Mouse (Mus musculus): ENCODE data around the gene Mtf1. TPM values are rescaled to one million over a fixed set of nuclear protein-coding genes. Genes with fewer than 3 reads are reported as not detected.

The Mtf1 gene
- polyA plus RNA-seq, 1 experiment, result 5.5 TPM

- H3K4me3 ChIP-seq (ENCODE audit: extremely low read depth, insufficient read depth, insufficient read length), result no peak overlapping the region
- 66% methylated on average over 23 of the region's 23 CpGs for WGBS
- H3K4me1 ChIP-seq (ENCODE audit: control insufficient read depth, insufficient read depth, insufficient read length), result peaks cover 9% of the 10 kb centered on the region; the same call in 1 of the 2 replicates
- H3K36me3 ChIP-seq (ENCODE audit: control insufficient read depth, insufficient read depth, low read length), result no peaks in the 10 kb centered on the region; the same call in 1 of the 2 replicates
- TF ChIP-seq CTCF (IDR thresholded peaks at IDR 0.05; ENCODE audit: extremely low read depth, insufficient read depth, insufficient read length, insufficient replicate concordance), result no peak
- no peak for TF ChIP-seq POLR2A (IDR thresholded peaks at IDR 0.05; ENCODE audit: low read depth, low read length)
- no peaks in the 10 kb centered on the region for H3K27me3 ChIP-seq (ENCODE audit: control insufficient read depth, insufficient read depth, low read length)
- DNase-seq (ENCODE audit: low read depth in 1 of 2, low spot score in 2 of 2), result no peak
- H3K27ac ChIP-seq (ENCODE audit: insufficient read depth, low read length), result peak overlapping the region; percentile 18; the same call in 1 of the 2 replicates
Observed at GRCm38 (mm10) chr4:124765802-124766565, 35.9 kb upstream of the Mtf1 start.

- Histone ChIP-seq H3K27ac (ENCODE audit: insufficient read depth, low read length) (peak overlapping the region; percentile 41; the same call in 1 of the 2 replicates), H3K36me3 (ENCODE audit: control insufficient read depth, insufficient read depth, low read length) (no peaks in the 10 kb centered on the region; the same call in 1 of the 2 replicates), H3K4me3 (ENCODE audit: extremely low read depth, insufficient read depth, insufficient read length) (no peak overlapping the region), H3K27me3 (ENCODE audit: control insufficient read depth, insufficient read depth, low read length) (no peaks in the 10 kb centered on the region), H3K4me1 (ENCODE audit: control insufficient read depth, insufficient read depth, insufficient read length) (peaks cover 9% of the 10 kb centered on the region; the same call in 1 of the 2 replicates)
- DNase-seq (ENCODE audit: low read depth in 1 of 2, low spot score in 2 of 2), result no peak
- TF ChIP-seq CTCF (IDR thresholded peaks at IDR 0.05; ENCODE audit: extremely low read depth, insufficient read depth, insufficient read length, insufficient replicate concordance) (no peak), POLR2A (IDR thresholded peaks at IDR 0.05; ENCODE audit: low read depth, low read length) (no peak)
- 28% methylated on average over 2 of the region's 2 CpGs for WGBS
Observed at GRCm38 (mm10) chr4:124766566-124766940, 35.4 kb upstream of the Mtf1 start.

- WGBS, result 68% methylated on average over 13 of the region's 13 CpGs
- DNase-seq (ENCODE audit: low read depth in 1 of 2, low spot score in 2 of 2), result no peak
Observed at GRCm38 (mm10) chr4:124768963-124769591, 32.8 kb upstream of the Mtf1 start.

GRCm38 (mm10) chr4:124770624-124771023 lies 31.3 kb upstream of the Mtf1 start:
- Histone ChIP-seq H3K4me3 (ENCODE audit: extremely low read depth, insufficient read depth, insufficient read length) (no peak overlapping the region), H3K27ac (ENCODE audit: insufficient read depth, low read length) (no peak overlapping the region), H3K27me3 (ENCODE audit: control insufficient read depth, insufficient read depth, low read length) (no peaks in the 10 kb centered on the region), H3K36me3 (ENCODE audit: control insufficient read depth, insufficient read depth, low read length) (no peaks in the 10 kb centered on the region), H3K4me1 (ENCODE audit: control insufficient read depth, insufficient read depth, insufficient read length) (peaks cover 12% of the 10 kb centered on the region; the same call in 1 of the 2 replicates)
- TF ChIP-seq CTCF (IDR thresholded peaks at IDR 0.05; ENCODE audit: extremely low read depth, insufficient read depth, insufficient read length, insufficient replicate concordance), result no peak
- no peak for TF ChIP-seq POLR2A (IDR thresholded peaks at IDR 0.05; ENCODE audit: low read depth, low read length)
- WGBS, result 69% methylated on average over 5 of the region's 5 CpGs
- no peak for DNase-seq (ENCODE audit: low read depth in 1 of 2, low spot score in 2 of 2)

More at GRCm38 (mm10) chr4:124768963-124769591, 32.8 kb upstream of the Mtf1 start:
- Histone ChIP-seq H3K4me3 (ENCODE audit: extremely low read depth, insufficient read depth, insufficient read length) (no peak overlapping the region), H3K27me3 (ENCODE audit: control insufficient read depth, insufficient read depth, low read length) (no peaks in the 10 kb centered on the region), H3K36me3 (ENCODE audit: control insufficient read depth, insufficient read depth, low read length) (no peaks in the 10 kb centered on the region), H3K27ac (ENCODE audit: insufficient read depth, low read length) (no peak overlapping the region), H3K4me1 (ENCODE audit: control insufficient read depth, insufficient read depth, insufficient read length) (peaks cover 12% of the 10 kb centered on the region; the same call in 1 of the 2 replicates)
- no peak for TF ChIP-seq POLR2A (IDR thresholded peaks at IDR 0.05; ENCODE audit: low read depth, low read length)
- TF ChIP-seq CTCF (IDR thresholded peaks at IDR 0.05; ENCODE audit: extremely low read depth, insufficient read depth, insufficient read length, insufficient replicate concordance), result no peak

GRCm38 (mm10) chr4:124772125-124772524 lies 29.8 kb upstream of the Mtf1 start:
- Histone ChIP-seq H3K27ac (ENCODE audit: insufficient read depth, low read length) (0 out of 2 replicates have a peak overlapping the region, but pooled peaks have one; percentile 8), H3K36me3 (ENCODE audit: control insufficient read depth, insufficient read depth, low read length) (peaks cover 1% of the 10 kb centered on the region), H3K27me3 (ENCODE audit: control insufficient read depth, insufficient read depth, low read length) (no peaks in the 10 kb centered on the region), H3K4me1 (ENCODE audit: control insufficient read depth, insufficient read depth, insufficient read length) (peaks cover 7% of the 10 kb centered on the region; the same call in 1 of the 2 replicates), H3K4me3 (ENCODE audit: extremely low read depth, insufficient read depth, insufficient read length) (no peak overlapping the region)
- TF ChIP-seq CTCF (IDR thresholded peaks at IDR 0.05; ENCODE audit: extremely low read depth, insufficient read depth, insufficient read length, insufficient replicate concordance) (no peak), POLR2A (IDR thresholded peaks at IDR 0.05; ENCODE audit: low read depth, low read length) (no peak)
- DNase-seq (ENCODE audit: low read depth in 1 of 2, low spot score in 2 of 2), result no peak
- WGBS, result 47% methylated on average over 4 of the region's 4 CpGs

GRCm38 (mm10) chr4:124773449-124773848 lies 28.5 kb upstream of the Mtf1 start:
- TF ChIP-seq POLR2A (IDR thresholded peaks at IDR 0.05; ENCODE audit: low read depth, low read length) (no peak), CTCF (IDR thresholded peaks at IDR 0.05; ENCODE audit: extremely low read depth, insufficient read depth, insufficient read length, insufficient replicate concordance) (no peak)
- H3K27ac ChIP-seq (ENCODE audit: insufficient read depth, low read length), result no peak overlapping the region
- DNase-seq (ENCODE audit: low read depth in 1 of 2, low spot score in 2 of 2), result no peak
- H3K4me3 ChIP-seq (ENCODE audit: extremely low read depth, insufficient read depth, insufficient read length), result no peak overlapping the region
- H3K4me1 ChIP-seq (ENCODE audit: control insufficient read depth, insufficient read depth, insufficient read length), result peaks cover 7% of the 10 kb centered on the region; the same call in 1 of the 2 replicates
- 61% methylated on average over 2 of the region's 2 CpGs for WGBS
- no peaks in the 10 kb centered on the region for H3K27me3 ChIP-seq (ENCODE audit: control insufficient read depth, insufficient read depth, low read length)
- H3K36me3 ChIP-seq (ENCODE audit: control insufficient read depth, insufficient read depth, low read length), result peaks cover 5% of the 10 kb centered on the region
